Mouse (Mus musculus): ENCODE measurements around the gene Men1.

GRCm38 (mm10) chr19:6374571-6374970, 39.8 kb downstream of the Men1 start:
- TF ChIP-seq CTCF (IDR thresholded peaks at IDR 0.05; ENCODE audit: control insufficient read depth, insufficient read depth, insufficient read length) (no peak), MAX (IDR thresholded peaks at IDR 0.05) (no peak), CEBPB (IDR thresholded peaks at IDR 0.05; ENCODE audit: low read depth) (no peak), MYOD1 (IDR thresholded peaks at IDR 0.05; ENCODE audit: control insufficient read depth, insufficient read length, low read depth) (no peak), USF1 (IDR thresholded peaks at IDR 0.05; ENCODE audit: low read depth) (no peak), MYOG (IDR thresholded peaks at IDR 0.05; ENCODE audit: control insufficient read depth, extremely low read depth, insufficient read length) (no peak)
